Mouse (Mus musculus) E14TG2a.4 (cell line): ENCODE measurements at regions not wholly inside any gene's neighbourhood (a gene's known extent, or its start where the extent isn't known, plus 50 kb on each side); places are given as distances from the start of the nearest gene placed in this dataset.

Experiments
- CTCF ChIP-seq: conservative IDR thresholded peaks from 2 replicates; pipeline ENCODE4 v1.5.1; 2014; ENCODE audit warnings: low read length
- NANOG ChIP-seq: IDR thresholded peaks from 2 replicates; pipeline ENCODE4 v1.6.1; 2014; ENCODE audit warnings: borderline replicate concordance, low read length, mixed read lengths
- POU5F1 ChIP-seq: IDR thresholded peaks from 2 replicates; pipeline ENCODE4 v1.6.1; 2014; ENCODE audit warnings: low read length, borderline replicate concordance

DNA sequence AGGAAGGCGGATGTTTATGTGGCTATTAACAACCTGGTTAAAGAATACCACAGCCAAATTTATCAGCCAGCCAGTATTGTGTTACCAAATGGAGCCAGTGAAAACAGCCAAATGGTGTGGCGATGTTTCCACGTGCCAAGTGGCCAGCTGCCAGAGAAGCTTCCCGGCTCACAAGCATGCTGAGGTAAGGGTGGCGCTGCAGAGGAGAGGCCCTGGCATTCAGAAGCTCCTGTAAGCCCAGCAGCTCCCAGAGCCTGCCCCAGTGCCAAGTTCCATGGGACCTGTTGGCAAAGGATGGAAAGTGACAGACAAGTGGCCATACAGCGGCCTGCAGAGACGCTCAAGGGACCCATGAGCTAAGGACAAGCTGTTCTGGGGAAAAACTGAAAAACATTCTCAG lies 77.8 kb upstream of the Srsf6 start:
- TF ChIP-seq CTCF (no peak), POU5F1 (no peak), NANOG (no peak)
